Mouse (Mus musculus): ENCODE measurements at regions not wholly inside any gene's neighbourhood (a gene's known extent, or its start where the extent isn't known, plus 50 kb on each side); places are given as distances from the start of the nearest gene placed in this dataset.

GRCm38 (mm10) chr5:111901197-111901596, 167.5 kb downstream of the Gm26897 start:
- WGBS: 41% methylated on average over 5 of the region's 5 CpGs
- Histone ChIP-seq H3K9me3 (replicated peaks) (0 out of 2 replicates have a peak, but pooled peaks cover 4% of the 10 kb centered on the region), H3K4me2 (replicated peaks) (no peak overlapping the region), H3K4me3 (no peak overlapping the region), H3K27ac (peak overlapping the region; percentile 25; the same call in 1 of the 2 replicates), H3K4me1 (peaks cover 39% of the 10 kb centered on the region), H3K27me3 (0 out of 2 replicates have a peak, but pooled peaks cover 6% of the 10 kb centered on the region), H3K9ac (no peak overlapping the region), H3K36me3 (no peaks in the 10 kb centered on the region)
- ATAC-seq (ENCODE audit: low FRiP score): peak; percentile 55

- H3K4me3 ChIP-seq: no peak overlapping the region
- 0 out of 2 replicates have a peak, but pooled peaks cover 4% of the 10 kb centered on the region for H3K9me3 ChIP-seq (replicated peaks)
- no peak overlapping the region for H3K9ac ChIP-seq
- no peak overlapping the region for H3K4me2 ChIP-seq (replicated peaks)
- no peak overlapping the region for H3K27ac ChIP-seq
- peaks cover 39% of the 10 kb centered on the region for H3K4me1 ChIP-seq
- 17% methylated on average over 5 of the region's 5 CpGs for WGBS
- no peak for ATAC-seq (ENCODE audit: low FRiP score)
- H3K27me3 ChIP-seq: 0 out of 2 replicates have a peak, but pooled peaks cover 6% of the 10 kb centered on the region
- H3K36me3 ChIP-seq: no peaks in the 10 kb centered on the region
Measured at GRCm38 (mm10) chr5:111901678-111902077, 168.0 kb downstream of the Gm26897 start.

- 0 out of 2 replicates have a peak, but pooled peaks cover 4% of the 10 kb centered on the region for H3K9me3 ChIP-seq (replicated peaks)
- H3K4me1 ChIP-seq: peaks cover 16% of the 10 kb centered on the region; the same call in 1 of the 2 replicates
- 0 out of 2 replicates have a peak overlapping the region, but pooled peaks have one; percentile 31 for H3K27ac ChIP-seq
- no peak overlapping the region for H3K4me3 ChIP-seq
- peaks cover 4% of the 10 kb centered on the region for H3K27me3 ChIP-seq
- no peak overlapping the region for H3K4me2 ChIP-seq (replicated peaks)
- no peak for ATAC-seq (ENCODE audit: low FRiP score)
- no peaks in the 10 kb centered on the region for H3K36me3 ChIP-seq
- 66% methylated on average over 14 of the region's 14 CpGs for WGBS
- no peak overlapping the region for H3K9ac ChIP-seq
Measured at GRCm38 (mm10) chr5:111908085-111908484, 174.4 kb downstream of the Gm26897 start.

- Histone ChIP-seq H3K9ac (no peak overlapping the region), H3K27ac (no peak overlapping the region; the same call in 1 of the 2 replicates), H3K4me1 (peaks cover 25% of the 10 kb centered on the region), H3K4me2 (replicated peaks) (no peak overlapping the region), H3K4me3 (no peak overlapping the region), H3K36me3 (no peaks in the 10 kb centered on the region), H3K9me3 (replicated peaks) (no peaks in the 10 kb centered on the region), H3K27me3 (peaks cover 4% of the 10 kb centered on the region)
- WGBS: 69% methylated on average over 8 of the region's 8 CpGs
- ATAC-seq (ENCODE audit: low FRiP score): no peak
Measured at GRCm38 (mm10) chr5:111910514-111910913, 176.8 kb downstream of the Gm26897 start.

GRCm38 (mm10) chr5:111913354-111913753, 179.6 kb downstream of the Gm26897 start:
- Histone ChIP-seq H3K4me2 (replicated peaks) (no peak overlapping the region), H3K9ac (no peak overlapping the region), H3K9me3 (replicated peaks) (no peaks in the 10 kb centered on the region), H3K36me3 (no peaks in the 10 kb centered on the region), H3K27ac (peak overlapping the region; percentile 69), H3K4me1 (peaks cover 31% of the 10 kb centered on the region), H3K4me3 (no peak overlapping the region), H3K27me3 (peaks cover 4% of the 10 kb centered on the region)
- ATAC-seq (ENCODE audit: low FRiP score): no peak
- WGBS: 30% methylated on average over 7 of the region's 7 CpGs

GRCm38 (mm10) chr5:111914296-111914695, 180.6 kb downstream of the Gm26897 start:
- ATAC-seq (ENCODE audit: low FRiP score): no peak
- H3K4me1 ChIP-seq: peaks cover 39% of the 10 kb centered on the region

GRCm38 (mm10) chr5:111917643-111918252, 184.0 kb downstream of the Gm26897 start:
- H3K9me3 ChIP-seq (replicated peaks): no peaks in the 10 kb centered on the region
- H3K4me1 ChIP-seq: peaks cover 40% of the 10 kb centered on the region
- H3K4me3 ChIP-seq: no peak overlapping the region
- H3K27ac ChIP-seq: 0 out of 2 replicates have a peak overlapping the region, but pooled peaks have one; percentile 55
- peaks cover 3% of the 10 kb centered on the region; the same call in 1 of the 2 replicates for H3K27me3 ChIP-seq
- no peaks in the 10 kb centered on the region for H3K36me3 ChIP-seq
- ATAC-seq (ENCODE audit: low FRiP score): peak; percentile 62
- no peak overlapping the region for H3K4me2 ChIP-seq (replicated peaks)
- 12% methylated on average over 8 of the region's 8 CpGs for WGBS
- H3K9ac ChIP-seq: no peak overlapping the region

More at GRCm38 (mm10) chr5:111914296-111914695, 180.6 kb downstream of the Gm26897 start:
- no peak overlapping the region for H3K4me3 ChIP-seq
- no peak overlapping the region for H3K27ac ChIP-seq
- WGBS: 69% methylated on average over 3 of the region's 3 CpGs
- no peaks in the 10 kb centered on the region for H3K9me3 ChIP-seq (replicated peaks)
- H3K9ac ChIP-seq: no peak overlapping the region
- H3K27me3 ChIP-seq: peaks cover 4% of the 10 kb centered on the region
- H3K4me2 ChIP-seq (replicated peaks): no peak overlapping the region
- no peaks in the 10 kb centered on the region for H3K36me3 ChIP-seq

GRCm38 (mm10) chr5:111918888-111919287, 185.2 kb downstream of the Gm26897 start:
- peaks cover 40% of the 10 kb centered on the region for H3K4me1 ChIP-seq
- no peak overlapping the region for H3K9ac ChIP-seq
- 0 out of 2 replicates have a peak overlapping the region, but pooled peaks have one; percentile 2 for H3K27ac ChIP-seq

GRCm38 (mm10) chr5:111922991-111923701, 189.4 kb downstream of the Gm26897 start:
- no peak overlapping the region for H3K9ac ChIP-seq
- peaks cover 47% of the 10 kb centered on the region for H3K4me1 ChIP-seq
- ATAC-seq (ENCODE audit: low FRiP score): peak; percentile 86

More at GRCm38 (mm10) chr5:111918888-111919287, 185.2 kb downstream of the Gm26897 start:
- ATAC-seq (ENCODE audit: low FRiP score): no peak
- H3K4me2 ChIP-seq (replicated peaks): no peak overlapping the region
- 78% methylated on average over 14 of the region's 14 CpGs for WGBS
- no peaks in the 10 kb centered on the region for H3K36me3 ChIP-seq
- no peak overlapping the region for H3K4me3 ChIP-seq
- H3K9me3 ChIP-seq (replicated peaks): no peaks in the 10 kb centered on the region
- H3K27me3 ChIP-seq: peaks cover 3% of the 10 kb centered on the region; the same call in 1 of the 2 replicates

GRCm38 (mm10) chr5:111925757-111926156, 192.0 kb downstream of the Gm26897 start:
- Histone ChIP-seq H3K4me3 (no peak overlapping the region), H3K9ac (no peak overlapping the region; the same call in 1 of the 2 replicates), H3K27me3 (no peaks in the 10 kb centered on the region), H3K27ac (peak overlapping the region; percentile 72), H3K4me1 (peaks cover 45% of the 10 kb centered on the region), H3K4me2 (replicated peaks) (no peak overlapping the region), H3K36me3 (no peaks in the 10 kb centered on the region), H3K9me3 (replicated peaks) (no peaks in the 10 kb centered on the region)
- no peak for ATAC-seq (ENCODE audit: low FRiP score)
- 41% methylated on average over 6 of the region's 6 CpGs for WGBS

More at GRCm38 (mm10) chr5:111922991-111923701, 189.4 kb downstream of the Gm26897 start:
- Histone ChIP-seq H3K27ac (peak overlapping the region; percentile 57; the same call in 1 of the 2 replicates), H3K4me2 (replicated peaks) (0 out of 2 replicates have a peak overlapping the region, but pooled peaks have one; percentile 6), H3K36me3 (no peaks in the 10 kb centered on the region), H3K9me3 (replicated peaks) (no peaks in the 10 kb centered on the region), H3K4me3 (no peak overlapping the region), H3K27me3 (0 out of 2 replicates have a peak, but pooled peaks cover 3% of the 10 kb centered on the region)
- 26% methylated on average over 18 of the region's 18 CpGs for WGBS

- Histone ChIP-seq H3K36me3 (no peaks in the 10 kb centered on the region), H3K4me1 (peaks cover 26% of the 10 kb centered on the region), H3K4me2 (replicated peaks) (no peak overlapping the region), H3K9ac (no peak overlapping the region; the same call in 1 of the 2 replicates), H3K4me3 (no peak overlapping the region), H3K27ac (no peak overlapping the region), H3K9me3 (replicated peaks) (no peaks in the 10 kb centered on the region), H3K27me3 (no peaks in the 10 kb centered on the region)
- WGBS: 21% methylated on average over 15 of the region's 15 CpGs
- no peak for ATAC-seq (ENCODE audit: low FRiP score)
Measured at GRCm38 (mm10) chr5:111929180-111929990, 195.7 kb downstream of the Gm26897 start.
